Mouse (Mus musculus): ENCODE results near the gene Vps37b.

DNA sequence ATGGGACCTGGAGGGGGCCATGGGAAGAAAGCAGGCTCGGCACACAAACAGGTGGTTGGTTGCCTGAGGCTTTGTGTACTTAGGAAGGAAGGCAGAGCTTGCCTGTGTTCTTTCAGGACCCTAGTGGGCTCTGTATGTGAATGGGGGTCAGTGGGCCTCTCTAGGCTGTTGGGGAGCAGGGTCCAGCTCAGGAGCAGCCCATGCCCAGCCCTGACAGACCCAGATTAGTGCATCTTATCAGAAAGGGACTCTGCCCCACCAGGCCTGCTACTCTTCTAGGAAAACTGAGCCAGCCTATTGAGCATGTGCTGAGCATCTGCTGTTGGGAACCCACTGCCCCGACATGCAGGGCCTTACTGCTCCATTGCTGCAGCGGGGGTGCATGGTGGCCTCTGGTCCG is 44.6 kb downstream of the Vps37b start:
- TF ChIP-seq CTCF (IDR thresholded peaks at IDR 0.05; ENCODE audit: insufficient read depth, low read length) = no peak
- TF ChIP-seq POLR2A (IDR thresholded peaks at IDR 0.05; ENCODE audit: borderline replicate concordance, extremely low read depth, low read depth, low read length) = no peak

All from lung, adult 2 months (tissue).